24 mouse cellular contexts compared by ENCODE assay signal in the genomic region with DNA sequence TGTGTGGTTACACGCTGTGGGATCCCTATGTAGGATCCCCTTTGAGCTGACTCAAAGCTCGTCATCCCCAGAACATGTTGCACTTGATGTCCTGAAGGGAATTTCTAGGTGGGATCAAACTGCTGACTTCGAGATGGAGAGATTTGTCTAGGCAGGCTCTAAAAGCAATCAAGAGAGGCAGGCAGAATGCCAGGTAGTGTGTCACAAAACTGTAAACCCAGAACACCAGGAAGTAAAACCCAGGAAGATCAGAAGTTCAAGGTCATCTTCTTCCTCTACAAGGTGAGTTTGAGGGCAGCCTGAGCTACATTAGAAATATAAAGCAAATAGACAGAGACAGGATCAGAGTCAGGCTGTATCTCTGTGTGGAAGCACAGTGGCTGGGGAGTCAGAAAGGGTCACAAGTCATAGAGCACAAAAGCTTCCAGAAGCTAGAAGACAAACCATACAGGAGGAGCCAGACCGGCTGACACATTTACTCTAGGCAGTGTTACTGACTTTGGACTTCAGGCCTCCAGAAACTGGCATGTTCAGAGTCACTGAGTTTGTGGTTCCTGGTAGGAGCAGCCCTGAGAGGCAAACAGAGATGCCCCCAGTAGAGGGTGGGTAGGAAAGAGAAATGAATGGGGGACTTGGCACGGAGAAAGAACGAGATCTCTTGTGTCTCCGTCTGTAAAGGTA. TPM values are rescaled to one million over a fixed set of nuclear protein-coding genes. Genes with fewer than 3 reads are reported as not detected.
A peak's percentile ranks its signal among the peaks of the same experiment; 100 is the strongest.
DNase-seq lines count a peak whose midpoint lies in the region; ATAC-seq and TF ChIP-seq lines count a peak whose summit lies in the region.
"Had no signal": no experiment of that assay in that cellular context is flagged by ENCODE, and none has a peak within 500 bp of the region (broad histone marks: within the 10 kb centered on the region; RNA-seq: fewer than 3 reads in every experiment).

No protein-coding gene starts in this region.

- H3K36me3 ChIP-seq in kidney, embryonic 14.5 days (ENCODE audit: control insufficient read depth, insufficient read depth, low read length), result peaks cover 6% of the 10 kb centered on the region; the same call in 1 of the 2 replicates
- peaks cover 12% of the 10 kb centered on the region for H3K36me3 ChIP-seq in embryonic facial prominence, embryonic 10.5 days (replicated peaks)
- peaks cover 10% of the 10 kb centered on the region for H3K36me3 ChIP-seq in kidney, embryonic 15.5 days
- no peaks in the 10 kb centered on the region for H3K36me3 ChIP-seq in limb, embryonic 11.5 days (ENCODE audit: control insufficient read depth, insufficient read depth, low read length)
- peaks cover 8% of the 10 kb centered on the region for H3K36me3 ChIP-seq in forebrain, postnatal 0 days (ENCODE audit: insufficient read depth)

- no peak overlapping the region for H3K27ac ChIP-seq in kidney, embryonic 14.5 days (ENCODE audit: low read depth, low read length)
- H3K27ac ChIP-seq in embryonic facial prominence, embryonic 10.5 days (replicated peaks), result peak overlapping the region; percentile 65
- H3K27ac ChIP-seq in kidney, embryonic 15.5 days, result 0 out of 2 replicates have a peak overlapping the region, but pooled peaks have one; percentile 28
- H3K27ac ChIP-seq in limb, embryonic 11.5 days (replicated peaks; ENCODE audit: low read depth, low read length), result 0 out of 2 replicates have a peak overlapping the region, but pooled peaks have one; percentile 14
- H3K27ac ChIP-seq in forebrain, postnatal 0 days (ENCODE audit: low read depth, low read length), result no peak overlapping the region
- H3K27ac ChIP-seq: forebrain, embryonic 13.5 days; gastrocnemius, adult 2 months; hindbrain, embryonic 15.5 days; intestine, embryonic 15.5 days; limb, embryonic 15.5 days; midbrain, embryonic 13.5 days had no signal

- DNase-seq in kidney, adult 11 months, result peak; percentile 60
- DNase-seq in embryonic facial prominence, embryonic 10.5 days (ENCODE audit: low spot score), result no peak
- no peak for DNase-seq in limb, embryonic 11.5 days (ENCODE audit: low spot score)
- DNase-seq in forebrain, postnatal 0 days, result no peak
- DNase-seq in right cerebral cortex, postnatal 25 days, result no peak
- DNase-seq: adrenal gland, adult 2 months; cerebellum, adult 11 months; cerebellum, postnatal 10 days; gastrocnemius, adult 2 months; heart, postnatal 4 days; layer of hippocampus, postnatal 36 days; lung, adult 18-20 months; lung, postnatal 36 days had no signal

- WGBS in kidney, embryonic 14.5 days, result 86% methylated on average over 7 of the region's 7 CpGs
- 84% methylated on average over 7 of the region's 7 CpGs for WGBS in embryonic facial prominence, embryonic 10.5 days
- WGBS in kidney, embryonic 15.5 days, result 81% methylated on average over 7 of the region's 7 CpGs
- 86% methylated on average over 7 of the region's 7 CpGs for WGBS in limb, embryonic 11.5 days
- 81% methylated on average over 7 of the region's 7 CpGs for WGBS in forebrain, postnatal 0 days

- H3K4me2 ChIP-seq in kidney, embryonic 14.5 days (replicated peaks; ENCODE audit: low read depth, low read length), result no peak overlapping the region
- no peak overlapping the region for H3K4me2 ChIP-seq in kidney, embryonic 15.5 days
- no peak overlapping the region for H3K4me2 ChIP-seq in limb, embryonic 11.5 days (ENCODE audit: low read depth, severe bottlenecking)
- no peak overlapping the region for H3K4me2 ChIP-seq in forebrain, postnatal 0 days (ENCODE audit: low read depth)
- H3K4me2 ChIP-seq: forebrain, embryonic 13.5 days; hindbrain, embryonic 15.5 days; intestine, embryonic 15.5 days; limb, embryonic 15.5 days; midbrain, embryonic 13.5 days had no signal

- ATAC-seq in kidney, embryonic 14.5 days (ENCODE audit: low FRiP score, low TSS enrichment), result no peak
- ATAC-seq in kidney, embryonic 15.5 days (replicated peaks; ENCODE audit: low FRiP score), result no peak
- no peak for ATAC-seq in limb, embryonic 11.5 days (ENCODE audit: insufficient number of reproducible peaks, low FRiP score, low TSS enrichment, low read depth)
- no peak for ATAC-seq in forebrain, postnatal 0 days
- ATAC-seq: forebrain, embryonic 13.5 days; intestine, embryonic 15.5 days; midbrain, embryonic 13.5 days; Patski had no signal

- no peaks in the 10 kb centered on the region for H3K9me3 ChIP-seq in kidney, embryonic 14.5 days (ENCODE audit: control insufficient read depth, low read length)
- no peaks in the 10 kb centered on the region for H3K9me3 ChIP-seq in embryonic facial prominence, embryonic 10.5 days
- no peaks in the 10 kb centered on the region for H3K9me3 ChIP-seq in kidney, embryonic 15.5 days (replicated peaks)
- no peaks in the 10 kb centered on the region for H3K9me3 ChIP-seq in limb, embryonic 11.5 days (ENCODE audit: control insufficient read depth, low read length)
- no peaks in the 10 kb centered on the region for H3K9me3 ChIP-seq in forebrain, postnatal 0 days (ENCODE audit: low read length)
- H3K9me3 ChIP-seq: forebrain, embryonic 13.5 days; hindbrain, embryonic 15.5 days; intestine, embryonic 15.5 days; limb, embryonic 15.5 days; midbrain, embryonic 13.5 days had no signal

- TF ChIP-seq CTCF in forebrain, postnatal 0 days (IDR thresholded peaks at IDR 0.05; ENCODE audit: low read depth), result no peak

- H3K9ac ChIP-seq in kidney, embryonic 14.5 days (ENCODE audit: low read depth, low read length), result no peak overlapping the region
- no peak overlapping the region for H3K9ac ChIP-seq in kidney, embryonic 15.5 days
- H3K9ac ChIP-seq in limb, embryonic 11.5 days (ENCODE audit: low read length), result no peak overlapping the region
- no peak overlapping the region for H3K9ac ChIP-seq in forebrain, postnatal 0 days
- H3K9ac ChIP-seq: forebrain, embryonic 13.5 days; hindbrain, embryonic 15.5 days; intestine, embryonic 15.5 days; limb, embryonic 15.5 days; midbrain, embryonic 13.5 days had no signal

- H3K4me1 ChIP-seq in kidney, embryonic 14.5 days (ENCODE audit: control insufficient read depth, insufficient read depth, low read length), result 0 out of 2 replicates have a peak, but pooled peaks cover 7% of the 10 kb centered on the region
- peaks cover 20% of the 10 kb centered on the region for H3K4me1 ChIP-seq in embryonic facial prominence, embryonic 10.5 days
- peaks cover 9% of the 10 kb centered on the region for H3K4me1 ChIP-seq in kidney, embryonic 15.5 days
- peaks cover 10% of the 10 kb centered on the region; the same call in 1 of the 2 replicates for H3K4me1 ChIP-seq in limb, embryonic 11.5 days (ENCODE audit: control insufficient read depth, insufficient read depth, low read length)
- no peaks in the 10 kb centered on the region for H3K4me1 ChIP-seq in forebrain, postnatal 0 days (ENCODE audit: insufficient read depth)
- H3K4me1 ChIP-seq: forebrain, embryonic 13.5 days; hindbrain, embryonic 15.5 days; megakaryocyte, embryonic 14.5 days; midbrain, embryonic 13.5 days had no signal

- H3K4me3 ChIP-seq in kidney, embryonic 14.5 days (ENCODE audit: low read length), result no peak overlapping the region
- no peak overlapping the region for H3K4me3 ChIP-seq in embryonic facial prominence, embryonic 10.5 days
- H3K4me3 ChIP-seq in kidney, embryonic 15.5 days (replicated peaks), result no peak overlapping the region
- H3K4me3 ChIP-seq in limb, embryonic 11.5 days (ENCODE audit: low read depth, low read length), result no peak overlapping the region
- no peak overlapping the region for H3K4me3 ChIP-seq in forebrain, postnatal 0 days (ENCODE audit: low read depth, low read length)
- H3K4me3 ChIP-seq: erythroblast, embryonic 14.5 days; forebrain, embryonic 13.5 days; gastrocnemius, adult 2 months; hindbrain, embryonic 15.5 days; intestine, embryonic 15.5 days; limb, embryonic 15.5 days; megakaryocyte, embryonic 14.5 days; midbrain, embryonic 13.5 days had no signal

- H3K27me3 ChIP-seq in kidney, embryonic 14.5 days (ENCODE audit: control insufficient read depth, insufficient read depth, low read length), result no peaks in the 10 kb centered on the region
- H3K27me3 ChIP-seq in embryonic facial prominence, embryonic 10.5 days (replicated peaks; ENCODE audit: low read depth, poor library complexity, severe bottlenecking), result no peaks in the 10 kb centered on the region
- H3K27me3 ChIP-seq in kidney, embryonic 15.5 days, result no peaks in the 10 kb centered on the region
- H3K27me3 ChIP-seq in limb, embryonic 11.5 days (ENCODE audit: control insufficient read depth, insufficient read depth, low read length), result no peaks in the 10 kb centered on the region
- no peaks in the 10 kb centered on the region for H3K27me3 ChIP-seq in forebrain, postnatal 0 days (ENCODE audit: insufficient read depth, low read length)
- H3K27me3 ChIP-seq: forebrain, embryonic 13.5 days; hindbrain, embryonic 15.5 days; intestine, embryonic 15.5 days; limb, embryonic 15.5 days; midbrain, embryonic 13.5 days; Patski had no signal

RNA-seq across cellular contexts. Expression of gene Ptges2, which starts 11.6 kb away (rescaled TPM):
- 32.2 and 36.4 TPM in 2 replicates for polyA plus RNA-seq in kidney, embryonic 14.5 days (2014; fragmentation: Nextera tagmentation; extraction: Ambion mirVana)
- 32.2 and 32.5 TPM in 2 replicates for polyA plus RNA-seq in embryonic facial prominence, embryonic 10.5 days (2016; fragmentation: Nextera tagmentation; extraction: Ambion mirVana)
- 30.5 and 31.2 TPM in 2 replicates for polyA plus RNA-seq in kidney, embryonic 15.5 days (2015; fragmentation: Nextera tagmentation; extraction: Ambion mirVana)
- polyA plus RNA-seq in limb, embryonic 11.5 days (2014; fragmentation: Nextera tagmentation; extraction: Ambion mirVana), result 29.0 and 32.3 TPM in 2 replicates
- total RNA-seq in forebrain, postnatal 0 days (2014; rRNA removed), result 32.1 and 37.5 TPM in 2 replicates
- polyA plus RNA-seq in forebrain, postnatal 0 days (2015; fragmentation: Nextera tagmentation; extraction: Ambion mirVana), result 54.9 and 58.6 TPM in 2 replicates

RNA-seq across cellular contexts. Expression of gene Lcn2, which starts 19.2 kb away (rescaled TPM):
- polyA plus RNA-seq in kidney, embryonic 14.5 days (2014; fragmentation: Nextera tagmentation; extraction: Ambion mirVana), result 1.6 and 1.7 TPM in 2 replicates
- not detected in 2 replicates for polyA plus RNA-seq in embryonic facial prominence, embryonic 10.5 days (2016; fragmentation: Nextera tagmentation; extraction: Ambion mirVana)
- 6.8 and 9.1 TPM in 2 replicates for polyA plus RNA-seq in kidney, embryonic 15.5 days (2015; fragmentation: Nextera tagmentation; extraction: Ambion mirVana)
- 0.35 TPM in 1 of 2 replicates, not detected in the other for polyA plus RNA-seq in limb, embryonic 11.5 days (2014; fragmentation: Nextera tagmentation; extraction: Ambion mirVana)
- total RNA-seq in forebrain, postnatal 0 days (2014; rRNA removed), result 0.54 and 1.2 TPM in 2 replicates
- polyA plus RNA-seq in forebrain, postnatal 0 days (2015; fragmentation: Nextera tagmentation; extraction: Ambion mirVana), result 0.63 and 1.0 TPM in 2 replicates
- total RNA-seq: ES-E14 had no signal
- polyA plus RNA-seq: forebrain, embryonic 13.5 days had no signal

RNA-seq across cellular contexts. Expression of gene 1110008P14Rik, which starts 25.5 kb away (rescaled TPM):
- polyA plus RNA-seq in kidney, embryonic 14.5 days (2014; fragmentation: Nextera tagmentation; extraction: Ambion mirVana), result 50.1 and 52.0 TPM in 2 replicates
- polyA plus RNA-seq in embryonic facial prominence, embryonic 10.5 days (2016; fragmentation: Nextera tagmentation; extraction: Ambion mirVana), result 35.0 and 39.3 TPM in 2 replicates
- polyA plus RNA-seq in kidney, embryonic 15.5 days (2015; fragmentation: Nextera tagmentation; extraction: Ambion mirVana), result 47.1 and 52.1 TPM in 2 replicates
- 39.4 and 44.4 TPM in 2 replicates for polyA plus RNA-seq in limb, embryonic 11.5 days (2014; fragmentation: Nextera tagmentation; extraction: Ambion mirVana)
- total RNA-seq in forebrain, postnatal 0 days (2014; rRNA removed), result 197 and 210 TPM in 2 replicates
- 160 and 186 TPM in 2 replicates for polyA plus RNA-seq in forebrain, postnatal 0 days (2015; fragmentation: Nextera tagmentation; extraction: Ambion mirVana)

RNA-seq across cellular contexts. Expression of gene Naif1, which starts 43.0 kb away (rescaled TPM):
- polyA plus RNA-seq in kidney, embryonic 14.5 days (2014; fragmentation: Nextera tagmentation; extraction: Ambion mirVana), result 6.4 and 6.8 TPM in 2 replicates
- polyA plus RNA-seq in embryonic facial prominence, embryonic 10.5 days (2016; fragmentation: Nextera tagmentation; extraction: Ambion mirVana), result 6.4 and 6.8 TPM in 2 replicates
- polyA plus RNA-seq in kidney, embryonic 15.5 days (2015; fragmentation: Nextera tagmentation; extraction: Ambion mirVana), result 6.3 and 6.8 TPM in 2 replicates
- 5.6 and 6.9 TPM in 2 replicates for polyA plus RNA-seq in limb, embryonic 11.5 days (2014; fragmentation: Nextera tagmentation; extraction: Ambion mirVana)
- 3.8 and 4.5 TPM in 2 replicates for total RNA-seq in forebrain, postnatal 0 days (2014; rRNA removed)
- polyA plus RNA-seq in forebrain, postnatal 0 days (2015; fragmentation: Nextera tagmentation; extraction: Ambion mirVana), result 2.4 and 3.9 TPM in 2 replicates

RNA-seq across cellular contexts. Expression of gene Slc25a25, which starts 44.0 kb away (rescaled TPM):
- 10.7 and 14.8 TPM in 2 replicates for polyA plus RNA-seq in kidney, embryonic 14.5 days (2014; fragmentation: Nextera tagmentation; extraction: Ambion mirVana)
- polyA plus RNA-seq in embryonic facial prominence, embryonic 10.5 days (2016; fragmentation: Nextera tagmentation; extraction: Ambion mirVana), result 29.8 and 31.8 TPM in 2 replicates
- polyA plus RNA-seq in kidney, embryonic 15.5 days (2015; fragmentation: Nextera tagmentation; extraction: Ambion mirVana), result 20.4 and 20.7 TPM in 2 replicates
- polyA plus RNA-seq in limb, embryonic 11.5 days (2014; fragmentation: Nextera tagmentation; extraction: Ambion mirVana), result 19.2 and 21.9 TPM in 2 replicates
- total RNA-seq in forebrain, postnatal 0 days (2014; rRNA removed), result 55.4 and 62.5 TPM in 2 replicates
- 38.3 and 40.9 TPM in 2 replicates for polyA plus RNA-seq in forebrain, postnatal 0 days (2015; fragmentation: Nextera tagmentation; extraction: Ambion mirVana)

Comparison
In these comparisons a context has a peak if more than half of its experiments do, and no peak if none do; other contexts are left out.
1. H3K27ac ChIP-seq: peak in embryonic facial prominence, embryonic 10.5 days (single experiment), kidney, embryonic 15.5 days (single experiment) and limb, embryonic 11.5 days (single experiment); none in kidney, embryonic 14.5 days (single experiment) and forebrain, postnatal 0 days (single experiment).